Mouse (Mus musculus): ENCODE results near the gene Nckipsd. TPM values are rescaled to one million over a fixed set of nuclear protein-coding genes. Genes with fewer than 3 reads are reported as not detected.

Gene Nckipsd
- total and polyA plus RNA-seq, 2 experiments from 2014 or later = 8.8 to 13.7 TPM

DNA sequence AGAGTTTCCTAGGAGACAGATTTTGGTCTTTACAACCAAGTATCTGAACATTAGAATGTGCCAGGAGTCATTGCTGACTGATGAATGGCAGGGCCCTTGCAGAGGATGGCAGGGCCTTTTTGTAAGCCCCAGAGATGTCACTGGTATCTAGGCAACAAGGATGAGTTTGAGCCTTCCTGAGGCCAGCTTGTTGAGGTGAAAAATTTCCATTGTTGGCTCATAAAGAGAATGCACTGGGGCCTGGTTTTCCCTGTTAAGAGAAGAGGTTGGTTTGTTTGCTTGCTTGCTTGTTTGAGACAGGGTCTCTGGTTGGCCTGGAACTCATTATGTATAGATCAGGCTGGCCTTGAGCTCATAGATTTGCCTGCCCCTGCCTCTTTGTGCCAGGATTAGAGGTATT, 22.8 kb upstream of the Nckipsd start:
- Histone ChIP-seq H3K4me2 (ENCODE audit: low read depth, low read length) (peak overlapping the region; percentile 79), H3K4me1 (ENCODE audit: control insufficient read depth, insufficient read depth) (peaks cover 41% of the 10 kb centered on the region), H3K27me3 (ENCODE audit: control insufficient read depth, insufficient read depth, low read length) (no peaks in the 10 kb centered on the region), H3K27ac (ENCODE audit: low read depth) (no peak overlapping the region), H3K9me3 (replicated peaks; ENCODE audit: control insufficient read depth, low read length) (no peaks in the 10 kb centered on the region), H3K9ac (replicated peaks; ENCODE audit: low read depth, low read length) (no peak overlapping the region; the same call in 1 of the 2 replicates), H3K4me3 (ENCODE audit: low read depth, low read length) (peak overlapping the region; percentile 91; the same call in 1 of the 2 replicates), H3K36me3 (replicated peaks; ENCODE audit: control insufficient read depth, insufficient read depth, low read length) (peaks cover 4% of the 10 kb centered on the region; the same call in 1 of the 2 replicates)
- no peak for TF ChIP-seq EP300 (IDR thresholded peaks at IDR 0.05; ENCODE audit: low read depth)
- no peak for TF ChIP-seq CTCF (IDR thresholded peaks at IDR 0.05; ENCODE audit: low read depth)
- no peak for ATAC-seq (ENCODE audit: insufficient read depth, low read depth)
- DNase-seq (ENCODE audit: low spot score) = no peak

DNA sequence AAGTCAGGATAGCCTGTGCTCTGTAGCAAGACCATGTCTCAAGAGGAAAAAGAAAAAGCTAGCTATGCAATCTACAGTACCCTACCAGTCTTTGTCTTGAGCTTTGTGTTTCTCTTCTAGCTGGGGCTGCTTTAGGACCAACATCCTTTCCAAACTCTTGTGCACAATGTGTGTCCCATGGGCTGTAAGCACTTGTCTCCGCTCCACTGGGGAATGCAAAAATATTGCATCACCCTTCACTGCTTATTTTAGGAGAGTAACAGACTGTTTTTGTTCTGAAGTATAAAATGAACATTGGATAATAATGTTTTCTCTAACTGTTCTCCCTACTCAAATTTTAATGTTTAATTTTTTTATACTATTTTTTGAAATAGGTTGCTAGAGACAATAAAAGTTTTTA, 21.7 kb upstream of the Nckipsd start:
- Histone ChIP-seq H3K9ac (replicated peaks; ENCODE audit: low read depth, low read length) (no peak overlapping the region), H3K9me3 (replicated peaks; ENCODE audit: control insufficient read depth, low read length) (no peaks in the 10 kb centered on the region), H3K4me1 (ENCODE audit: control insufficient read depth, insufficient read depth) (peaks cover 41% of the 10 kb centered on the region), H3K4me2 (ENCODE audit: low read depth, low read length) (no peak overlapping the region), H3K4me3 (ENCODE audit: low read depth, low read length) (no peak overlapping the region), H3K27me3 (ENCODE audit: control insufficient read depth, insufficient read depth, low read length) (no peaks in the 10 kb centered on the region), H3K27ac (ENCODE audit: low read depth) (0 out of 2 replicates have a peak overlapping the region, but pooled peaks have one; percentile 38), H3K36me3 (replicated peaks; ENCODE audit: control insufficient read depth, insufficient read depth, low read length) (peaks cover 4% of the 10 kb centered on the region; the same call in 1 of the 2 replicates)
- DNase-seq (ENCODE audit: low spot score) (no peak), ATAC-seq (ENCODE audit: insufficient read depth, low read depth) (no peak)
- WGBS = 46% methylated on average over 1 of the region's 1 CpGs
- no peak for TF ChIP-seq EP300 (IDR thresholded peaks at IDR 0.05; ENCODE audit: low read depth)
- TF ChIP-seq CTCF (IDR thresholded peaks at IDR 0.05; ENCODE audit: low read depth) = no peak

DNA sequence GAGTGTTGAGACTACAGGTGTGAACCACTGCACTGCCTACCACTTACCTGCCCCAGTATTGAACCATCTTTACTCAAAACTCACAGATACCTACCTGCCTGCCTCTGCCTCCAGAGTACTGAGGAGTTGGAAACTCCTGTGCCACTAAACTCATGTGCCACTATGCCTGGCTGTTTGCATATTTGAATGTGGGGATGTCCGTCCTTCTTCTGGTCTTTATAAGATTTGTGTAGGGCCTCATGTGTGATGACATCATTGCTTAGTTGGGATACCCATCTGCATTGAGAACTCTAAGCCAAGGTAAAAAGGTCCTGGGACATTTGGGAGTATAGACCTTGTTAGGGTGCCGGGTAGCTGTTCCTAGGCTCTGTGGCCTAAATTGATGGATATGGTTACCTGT, 21.1 kb upstream of the Nckipsd start:
- Histone ChIP-seq H3K36me3 (replicated peaks; ENCODE audit: control insufficient read depth, insufficient read depth, low read length) (peaks cover 4% of the 10 kb centered on the region; the same call in 1 of the 2 replicates), H3K9me3 (replicated peaks; ENCODE audit: control insufficient read depth, low read length) (no peaks in the 10 kb centered on the region), H3K4me1 (ENCODE audit: control insufficient read depth, insufficient read depth) (peaks cover 45% of the 10 kb centered on the region), H3K9ac (replicated peaks; ENCODE audit: low read depth, low read length) (no peak overlapping the region), H3K27me3 (ENCODE audit: control insufficient read depth, insufficient read depth, low read length) (no peaks in the 10 kb centered on the region), H3K4me2 (ENCODE audit: low read depth, low read length) (no peak overlapping the region), H3K4me3 (ENCODE audit: low read depth, low read length) (no peak overlapping the region), H3K27ac (ENCODE audit: low read depth) (no peak overlapping the region)
- ATAC-seq (ENCODE audit: insufficient read depth, low read depth) (no peak), DNase-seq (ENCODE audit: low spot score) (no peak)
- TF ChIP-seq CTCF (IDR thresholded peaks at IDR 0.05; ENCODE audit: low read depth) (no peak), EP300 (IDR thresholded peaks at IDR 0.05; ENCODE audit: low read depth) (no peak)
- 86% methylated on average over 2 of the region's 2 CpGs for WGBS

DNA sequence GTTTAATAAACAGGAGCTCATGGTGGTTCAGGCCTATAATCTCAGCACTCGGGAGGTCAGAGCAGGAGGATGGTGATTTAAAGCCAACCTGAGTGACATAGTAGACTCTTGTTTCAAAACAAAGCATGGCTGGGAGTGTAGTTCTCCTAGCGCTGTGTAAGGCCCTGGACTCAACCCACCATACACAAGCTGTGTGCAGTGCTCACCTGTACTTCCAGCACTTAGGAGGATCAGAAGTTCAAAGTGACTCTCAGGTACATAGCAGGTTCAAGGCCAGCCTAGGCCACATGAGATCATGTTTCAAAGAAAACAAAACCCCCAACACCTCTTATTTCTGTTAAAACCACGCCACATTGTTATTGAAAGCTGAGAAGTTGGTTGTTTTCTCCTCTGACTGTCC, 19.5 kb upstream of the Nckipsd start:
- no peak overlapping the region for H3K4me2 ChIP-seq (ENCODE audit: low read depth, low read length)
- no peak overlapping the region for H3K4me3 ChIP-seq (ENCODE audit: low read depth, low read length)
- no peaks in the 10 kb centered on the region for H3K27me3 ChIP-seq (ENCODE audit: control insufficient read depth, insufficient read depth, low read length)
- 67% methylated on average over 3 of the region's 3 CpGs for whole genome bisulfite sequencing
- DNase-seq (ENCODE audit: low spot score) (no peak), ATAC-seq (ENCODE audit: insufficient read depth, low read depth) (no peak)
- H3K36me3 ChIP-seq (replicated peaks; ENCODE audit: control insufficient read depth, insufficient read depth, low read length) = peaks cover 4% of the 10 kb centered on the region; the same call in 1 of the 2 replicates
- no peak overlapping the region for H3K9ac ChIP-seq (replicated peaks; ENCODE audit: low read depth, low read length)
- peaks cover 55% of the 10 kb centered on the region for H3K4me1 ChIP-seq (ENCODE audit: control insufficient read depth, insufficient read depth)
- H3K27ac ChIP-seq (ENCODE audit: low read depth) = peak overlapping the region; percentile 26; the same call in 1 of the 2 replicates
- H3K9me3 ChIP-seq (replicated peaks; ENCODE audit: control insufficient read depth, low read length) = no peaks in the 10 kb centered on the region
- no peak for TF ChIP-seq CTCF (IDR thresholded peaks at IDR 0.05; ENCODE audit: low read depth)
- no peak for TF ChIP-seq EP300 (IDR thresholded peaks at IDR 0.05; ENCODE audit: low read depth)

DNA sequence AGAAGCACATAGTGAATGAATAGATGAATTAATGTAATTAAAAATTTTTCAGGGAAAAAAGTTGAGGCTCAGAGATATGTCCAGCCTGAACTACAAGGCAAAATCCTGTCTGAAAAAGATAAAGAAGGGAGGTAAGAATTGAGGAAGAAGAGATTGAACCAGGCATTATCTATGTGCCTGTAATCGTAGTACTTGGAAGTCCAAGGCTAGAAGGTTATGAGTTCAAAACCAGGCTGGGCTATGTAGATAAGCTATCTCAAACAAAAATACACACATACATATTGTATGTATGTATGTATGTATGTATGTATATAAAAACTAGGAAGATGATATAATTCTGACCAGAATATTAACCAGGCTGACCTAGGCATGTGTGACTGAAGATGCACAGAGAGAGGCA, 15.9 kb upstream of the Nckipsd start:
- WGBS = 64% methylated on average over 1 of the region's 1 CpGs
- Histone ChIP-seq H3K27ac (ENCODE audit: low read depth) (peak overlapping the region; percentile 18; the same call in 1 of the 2 replicates), H3K9me3 (replicated peaks; ENCODE audit: control insufficient read depth, low read length) (no peaks in the 10 kb centered on the region), H3K4me3 (ENCODE audit: low read depth, low read length) (no peak overlapping the region), H3K27me3 (ENCODE audit: control insufficient read depth, insufficient read depth, low read length) (no peaks in the 10 kb centered on the region), H3K9ac (replicated peaks; ENCODE audit: low read depth, low read length) (no peak overlapping the region), H3K36me3 (replicated peaks; ENCODE audit: control insufficient read depth, insufficient read depth, low read length) (peaks cover 3% of the 10 kb centered on the region), H3K4me2 (ENCODE audit: low read depth, low read length) (no peak overlapping the region; the same call in 1 of the 2 replicates), H3K4me1 (ENCODE audit: control insufficient read depth, insufficient read depth) (peaks cover 58% of the 10 kb centered on the region)
- ATAC-seq (ENCODE audit: insufficient read depth, low read depth) (no peak), DNase-seq (ENCODE audit: low spot score) (no peak)
- TF ChIP-seq CTCF (IDR thresholded peaks at IDR 0.05; ENCODE audit: low read depth) = no peak
- no peak for TF ChIP-seq EP300 (IDR thresholded peaks at IDR 0.05; ENCODE audit: low read depth)

DNA sequence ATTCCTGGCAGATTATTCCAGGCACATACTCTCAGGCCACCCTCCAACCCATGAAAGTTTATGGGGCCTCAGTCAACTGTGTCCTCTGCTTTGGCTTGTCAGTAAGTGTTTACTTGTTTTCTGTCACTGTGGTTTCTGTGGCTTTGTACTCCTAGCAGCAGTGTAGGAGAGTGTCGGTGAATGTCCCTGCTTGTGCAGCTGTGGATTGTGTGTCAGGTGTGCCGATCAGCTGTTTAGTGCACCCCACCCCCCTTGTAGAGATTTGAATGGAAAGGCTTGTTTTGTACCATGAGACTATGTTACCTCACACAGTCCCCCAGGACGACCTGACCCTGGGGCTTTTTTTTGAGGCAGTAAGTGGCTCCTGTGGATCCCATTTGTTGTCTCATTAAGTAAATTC, 15.4 kb upstream of the Nckipsd start:
- ATAC-seq (ENCODE audit: insufficient read depth, low read depth) (no peak), DNase-seq (ENCODE audit: low spot score) (no peak)
- no peak for TF ChIP-seq EP300 (IDR thresholded peaks at IDR 0.05; ENCODE audit: low read depth)
- TF ChIP-seq CTCF (IDR thresholded peaks at IDR 0.05; ENCODE audit: low read depth) = no peak
- Histone ChIP-seq H3K27me3 (ENCODE audit: control insufficient read depth, insufficient read depth, low read length) (no peaks in the 10 kb centered on the region), H3K36me3 (replicated peaks; ENCODE audit: control insufficient read depth, insufficient read depth, low read length) (peaks cover 7% of the 10 kb centered on the region), H3K4me3 (ENCODE audit: low read depth, low read length) (no peak overlapping the region), H3K4me1 (ENCODE audit: control insufficient read depth, insufficient read depth) (peaks cover 62% of the 10 kb centered on the region), H3K9ac (replicated peaks; ENCODE audit: low read depth, low read length) (no peak overlapping the region), H3K27ac (ENCODE audit: low read depth) (peak overlapping the region; percentile 18; the same call in 1 of the 2 replicates), H3K9me3 (replicated peaks; ENCODE audit: control insufficient read depth, low read length) (no peaks in the 10 kb centered on the region), H3K4me2 (ENCODE audit: low read depth, low read length) (no peak overlapping the region; the same call in 1 of the 2 replicates)
- WGBS = 36% methylated on average over 3 of the region's 3 CpGs

Data from heart, postnatal 0 days (tissue).